ENCODE assay signal across 8 mouse cellular contexts in genomic region chrX:94032937-94033336, GRCm38 (mm10).
DNase-seq lines count a peak whose midpoint lies in the region; ATAC-seq lines count a peak whose summit lies in the region.

No protein-coding gene starts in this region.

- peak; percentile 30 to 67 for DNase-seq in heart, adult 18-20 months
- no peak for DNase-seq in heart, postnatal 25 days (ENCODE audit: low spot score)
- DNase-seq in brain, adult 2 months (ENCODE audit: low read depth, low spot score), result peak; percentile 71
- peak; percentile 40 for DNase-seq in gastrocnemius, postnatal 14 days
- peak; percentile 4 to 10 for DNase-seq in layer of hippocampus, postnatal 36 days
- DNase-seq in mesoderm, embryonic 11.5 days (ENCODE audit: low read depth, low spot score), result peak; percentile 27
- DNase-seq in thymus, adult 18-20 months, result peak; percentile 1 to 17

- peak; percentile 94 for ATAC-seq in CD4-positive, CD25-positive, alpha-beta regulatory T cell, adult 4 months

- intact Hi-C loops in heart, postnatal 25 days (cut with DNase I), result loop anchor here (10.0 kb wide), 1 partner anchor 238 kb away; no protein-coding TSS in a partner anchor
- intact Hi-C loops in gastrocnemius, postnatal 14 days (cut with DNase I; ENCODE audit: low total_unique reads), result loop anchor here (10.0 kb wide), 1 partner anchor 78 kb away; no protein-coding TSS in a partner anchor
